ENCODE assay signal across 11 mouse cellular contexts in genomic region chr5:19264627-19265026, GRCm38 (mm10). TPM values are rescaled to one million over a fixed set of nuclear protein-coding genes. Genes with fewer than 3 reads are reported as not detected.
DNase-seq lines count a peak whose midpoint lies in the region; ATAC-seq and TF ChIP-seq lines count a peak whose summit lies in the region.
"Had no signal": no experiment of that assay in that cellular context is flagged by ENCODE, and none has a peak within 500 bp of the region (broad histone marks: within the 10 kb centered on the region; RNA-seq: fewer than 3 reads in every experiment).

No protein-coding gene starts in this region.

- no peak overlapping the region for H3K4me2 ChIP-seq in hindbrain, postnatal 0 days (ENCODE audit: low read depth, low read length)
- H3K4me2 ChIP-seq in hindbrain, embryonic 13.5 days: no peak overlapping the region
- H3K4me2 ChIP-seq: embryonic facial prominence, embryonic 13.5 days had no signal

- H3K27ac ChIP-seq in hindbrain, postnatal 0 days: no peak overlapping the region
- H3K27ac ChIP-seq in hindbrain, embryonic 13.5 days: no peak overlapping the region
- H3K27ac ChIP-seq: embryonic facial prominence, embryonic 13.5 days had no signal

- 81% methylated on average over 2 of the region's 2 CpGs for WGBS in hindbrain, postnatal 0 days
- 71% methylated on average over 2 of the region's 2 CpGs for WGBS in hindbrain, embryonic 13.5 days

- no peaks in the 10 kb centered on the region for H3K36me3 ChIP-seq in hindbrain, postnatal 0 days (ENCODE audit: insufficient read depth, low read length)
- H3K36me3 ChIP-seq in hindbrain, embryonic 13.5 days: no peaks in the 10 kb centered on the region
- H3K36me3 ChIP-seq: embryonic facial prominence, embryonic 13.5 days had no signal

- no peaks in the 10 kb centered on the region for H3K27me3 ChIP-seq in hindbrain, postnatal 0 days (ENCODE audit: insufficient read depth, low read length)
- no peaks in the 10 kb centered on the region for H3K27me3 ChIP-seq in hindbrain, embryonic 13.5 days
- H3K27me3 ChIP-seq: embryonic facial prominence, embryonic 13.5 days had no signal

- no peaks in the 10 kb centered on the region for H3K9me3 ChIP-seq in hindbrain, postnatal 0 days (ENCODE audit: low read length)
- H3K9me3 ChIP-seq in hindbrain, embryonic 13.5 days: no peaks in the 10 kb centered on the region
- H3K9me3 ChIP-seq: embryonic facial prominence, embryonic 13.5 days had no signal

- peak; percentile 45 for TF ChIP-seq CTCF in hindbrain, postnatal 0 days (IDR thresholded peaks at IDR 0.05; ENCODE audit: low read depth)

- H3K4me1 ChIP-seq in hindbrain, postnatal 0 days (ENCODE audit: insufficient read depth, low read length): no peaks in the 10 kb centered on the region
- H3K4me1 ChIP-seq in hindbrain, embryonic 13.5 days (replicated peaks): no peaks in the 10 kb centered on the region
- H3K4me1 ChIP-seq: embryonic facial prominence, embryonic 13.5 days had no signal

- no peak for DNase-seq in hindbrain, postnatal 0 days (ENCODE audit: low spot score)
- peak; percentile 15 for DNase-seq in 3T3-L1 (ENCODE audit: low read depth, low spot score)
- DNase-seq in 416B (ENCODE audit: low read depth): peak; percentile 14
- DNase-seq in embryo, embryonic 10 days (ENCODE audit: low spot score): peak; percentile 39
- DNase-seq in urinary bladder, adult 18-20 months (ENCODE audit: low spot score in 2 of 2): no peak
- DNase-seq in right cerebral cortex, postnatal 14 days: no peak
- DNase-seq: lung, postnatal 10 days; thymus, postnatal 25 days had no signal

- H3K9ac ChIP-seq in hindbrain, postnatal 0 days (replicated peaks; ENCODE audit: low read length): no peak overlapping the region
- no peak overlapping the region for H3K9ac ChIP-seq in hindbrain, embryonic 13.5 days
- H3K9ac ChIP-seq: embryonic facial prominence, embryonic 13.5 days had no signal

- no peak overlapping the region for H3K4me3 ChIP-seq in hindbrain, postnatal 0 days (ENCODE audit: low read length)
- H3K4me3 ChIP-seq in hindbrain, embryonic 13.5 days: no peak overlapping the region
- H3K4me3 ChIP-seq: embryonic facial prominence, embryonic 13.5 days; myocyte had no signal

- ATAC-seq in hindbrain, postnatal 0 days: no peak
- ATAC-seq in hindbrain, embryonic 13.5 days (ENCODE audit: low FRiP score): no peak

RNA-seq across cellular contexts. Expression of gene Magi2, which starts 37.8 kb away (rescaled TPM):
- total RNA-seq in hindbrain, postnatal 0 days (2014; rRNA removed): 45.5 and 48.5 TPM in 2 replicates
- 17.3 and 19.3 TPM in 2 replicates for polyA plus RNA-seq in hindbrain, postnatal 0 days (2015; fragmentation: Nextera tagmentation; extraction: Ambion mirVana)
- polyA plus RNA-seq in hindbrain, embryonic 13.5 days (2015; fragmentation: Nextera tagmentation; extraction: Ambion mirVana): 28.5 and 31.3 TPM in 2 replicates

Comparison
In these comparisons a context has a peak if more than half of its experiments do, and no peak if none do; other contexts are left out.
1. DNase-seq: peak in 3T3-L1 (single experiment), 416B (single experiment) and embryo, embryonic 10 days (single experiment); none in hindbrain, postnatal 0 days (single experiment), urinary bladder, adult 18-20 months (0 of 2) and right cerebral cortex, postnatal 14 days (single experiment).